Mouse (Mus musculus) olfactory bulb, adult 2 months (tissue): ENCODE measurements at regions not wholly inside any gene's neighbourhood (a gene's known extent, or its start where the extent isn't known, plus 50 kb on each side); places are given as distances from the start of the nearest gene placed in this dataset.

Source experiments
- CTCF ChIP-seq: fragments of 200-500 bp; IDR thresholded peaks from 2 replicates; pipeline ENCODE4 v1.5.1; 2012; ENCODE audit warnings: low read depth, mild to moderate bottlenecking, low read length, moderate library complexity; ENCODE audit not compliant: insufficient read depth
- POLR2A ChIP-seq: fragments of 200-500 bp; IDR thresholded peaks from 2 replicates; pipeline ENCODE4 v1.6.1; 2012; ENCODE audit warnings: mild to moderate bottlenecking, low read depth, low read length, moderate library complexity; ENCODE audit not compliant: insufficient read depth

GRCm38 (mm10) chr13:57305586-57305985, 409.8 kb upstream of the Trpc7 start:
- TF ChIP-seq CTCF, result no peak
- TF ChIP-seq POLR2A, result no peak
